Mouse (Mus musculus) liver, embryonic 14.5 days (tissue): Measurements from ENCODE around the gene Nup107.

Source experiments
- CTCF ChIP-seq: IDR thresholded peaks from 2 replicates; pipeline ENCODE4 v1.5.1; 2016; ENCODE audit warnings: antibody characterized with exemption, low read depth, control low read depth
- EP300 ChIP-seq: IDR thresholded peaks from 2 replicates; pipeline ENCODE4 v1.6.1; 2016; ENCODE audit warnings: antibody characterized with exemption, low read depth

DNA sequence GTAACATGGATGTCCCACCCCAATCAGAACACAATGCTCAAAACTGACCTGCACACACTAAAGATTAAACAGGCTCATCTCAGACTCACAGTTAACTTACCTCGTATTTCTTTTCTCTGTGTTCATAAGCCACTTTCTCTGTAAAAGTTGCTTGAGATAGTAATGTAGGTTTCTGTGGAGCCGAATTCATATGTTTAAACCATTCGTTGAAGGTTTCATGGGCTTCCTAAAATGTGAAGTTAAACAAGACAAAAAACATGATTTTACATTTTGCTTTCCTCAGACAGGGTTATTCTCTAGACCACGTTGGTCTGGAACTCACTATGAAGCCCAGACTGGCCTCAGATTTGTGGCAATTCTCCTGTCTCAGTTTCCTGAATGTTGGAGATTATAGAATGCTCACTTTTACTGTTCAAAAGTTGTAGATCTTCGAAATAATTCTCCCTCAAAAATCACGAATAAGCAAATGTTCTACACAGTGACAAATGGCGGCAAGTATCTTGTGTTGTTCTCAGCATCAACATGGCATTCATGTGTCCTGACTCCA, 34.6 kb downstream of the Nup107 start:
- no peak for TF ChIP-seq CTCF
- no peak for TF ChIP-seq EP300
